Mouse (Mus musculus): ENCODE data around the gene Sgce.

GRCm38 (mm10) chr6:4663516-4663915 lies 83.5 kb downstream of the Sgce start:
- TF ChIP-seq POLR2A (IDR thresholded peaks at IDR 0.05; ENCODE audit: borderline replicate concordance, extremely low read depth, insufficient read depth, insufficient read length, poor library complexity, severe bottlenecking) (no peak), CTCF (IDR thresholded peaks at IDR 0.05; ENCODE audit: borderline replicate concordance, extremely low read depth, insufficient read depth, insufficient read length) (no peak)

Data from brain, embryonic 14.5 days (tissue).